Mouse (Mus musculus): ENCODE results near the gene Tut1.

- TF ChIP-seq CTCF (IDR thresholded peaks at IDR 0.05; ENCODE audit: borderline replicate concordance, insufficient read depth, low read depth, low read length): no peak
- TF ChIP-seq POLR2A (IDR thresholded peaks at IDR 0.05; ENCODE audit: borderline replicate concordance, insufficient read depth, low read length): no peak
Observed at GRCm38 (mm10) chr19:8965771-8966170, 12.1 kb downstream of the Tut1 start.
